Mouse (Mus musculus) intestine, postnatal 0 days (tissue): Measurements from ENCODE around the gene Adamts4. TPM values are rescaled to one million over a fixed set of nuclear protein-coding genes. Genes with fewer than 3 reads are reported as not detected.

Experiments used
- ATAC-seq: fragments of 200-750 bp; cut with Nextera tagmentation; 2 replicates; pipeline ENCODE4 v1.8.0; 2017; ENCODE audit warnings: mild to moderate bottlenecking, moderate TSS enrichment, moderate library complexity
- H3K27ac ChIP-seq: fragments of 300-500 bp; sonication (generic); 2 replicates; pipeline ENCODE4 v1.5.1; 2014; ENCODE audit warnings: mild to moderate bottlenecking, low read depth, low read length, moderate library complexity
- H3K27me3 ChIP-seq: fragments of 300-500 bp; sonication (generic); replicated peaks from 2 replicates; pipeline ENCODE4 v1.6.1; 2014; ENCODE audit warnings: low read length, mixed read lengths; ENCODE audit not compliant: control insufficient read depth, insufficient read depth
- H3K36me3 ChIP-seq: fragments of 300-500 bp; sonication (generic); 2 replicates; pipeline ENCODE4 v1.6.1; 2014; ENCODE audit warnings: mild to moderate bottlenecking, moderate library complexity; ENCODE audit not compliant: control insufficient read depth, insufficient read depth
- H3K4me1 ChIP-seq: fragments of 300-500 bp; sonication (generic); replicated peaks from 2 replicates; pipeline ENCODE4 v1.6.1; 2014; ENCODE audit warnings: antibody characterized with exemption, low read length, mixed read lengths; ENCODE audit not compliant: control insufficient read depth, insufficient read depth
- H3K4me2 ChIP-seq: fragments of 300-500 bp; sonication (generic); replicated peaks from 2 replicates; pipeline ENCODE4 v1.6.1; 2014; ENCODE audit warnings: low read depth, mild to moderate bottlenecking, moderate library complexity
- H3K4me3 ChIP-seq: fragments of 300-500 bp; sonication (generic); 2 replicates; pipeline ENCODE4 v1.5.1; 2014; ENCODE audit warnings: low read depth, low read length
- H3K9ac ChIP-seq: fragments of 300-500 bp; sonication (generic); 2 replicates; pipeline ENCODE4 v1.6.1; 2014; ENCODE audit warnings: mild to moderate bottlenecking, low read depth, low read length
- H3K9me3 ChIP-seq: fragments of 300-500 bp; sonication (generic); 2 replicates; pipeline ENCODE4 v1.6.1; 2016; ENCODE audit warnings: mixed run types; ENCODE audit not compliant: control insufficient read depth
- CTCF ChIP-seq: sonication (generic); IDR thresholded peaks from 2 replicates; pipeline ENCODE4 v1.5.1; 2016; ENCODE audit warnings: low read depth, mild to moderate bottlenecking, control low read depth, antibody characterized with exemption, moderate library complexity
- WGBS: fragments of 180-500 bp; shearing (Covaris S2); extraction: QIAGEN DNeasy Blood & Tissue Kit; methylation state at CpG from one replicate; pipeline ENCODE4 v1.1.7; 2014; 5-methylcytosine and 5-hydroxymethylcytosine counted together
- polyA plus RNA-seq: library from polyadenylated mRNA; unstranded; fragments of >200 nt; fragmentation: Nextera tagmentation; extraction: Ambion mirVana; gene quantifications from 2 replicates; pipeline ENCODE4 v1.2.1, GENCODE M21; 2015

Gene Adamts4
- polyA plus RNA-seq, 1 experiment from 2014 or later = 2.0 TPM

DNA sequence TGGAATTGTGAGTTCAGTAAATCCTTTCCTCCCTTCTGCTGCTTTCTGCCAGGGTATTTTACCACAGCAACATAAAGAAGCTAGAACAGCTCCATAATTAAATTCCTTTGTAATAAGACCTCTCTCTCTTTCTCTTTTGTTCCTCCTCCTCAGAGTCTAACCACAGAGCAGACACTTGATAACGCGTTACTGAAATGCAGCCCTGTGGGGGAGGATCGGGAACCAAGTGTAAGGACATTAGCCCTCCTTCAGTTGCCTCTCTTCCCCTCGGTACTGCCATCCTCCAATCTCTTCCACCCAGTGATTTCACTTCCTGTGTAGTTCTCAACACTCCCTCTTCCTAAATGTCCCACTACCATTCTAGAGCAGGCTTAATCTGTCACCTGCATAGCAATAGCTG lies 40.8 kb upstream of the Adamts4 start:
- Histone ChIP-seq H3K27ac (no peak overlapping the region), H3K4me1 (0 out of 2 replicates have a peak, but pooled peaks cover under 1% of the 10 kb centered on the region), H3K27me3 (no peaks in the 10 kb centered on the region), H3K36me3 (no peaks in the 10 kb centered on the region), H3K9ac (no peak overlapping the region), H3K4me2 (no peak overlapping the region), H3K9me3 (no peaks in the 10 kb centered on the region), H3K4me3 (no peak overlapping the region)
- ATAC-seq = no peak
- 40% methylated on average over 4 of the region's 4 CpGs for WGBS
- TF ChIP-seq CTCF = no peak

DNA sequence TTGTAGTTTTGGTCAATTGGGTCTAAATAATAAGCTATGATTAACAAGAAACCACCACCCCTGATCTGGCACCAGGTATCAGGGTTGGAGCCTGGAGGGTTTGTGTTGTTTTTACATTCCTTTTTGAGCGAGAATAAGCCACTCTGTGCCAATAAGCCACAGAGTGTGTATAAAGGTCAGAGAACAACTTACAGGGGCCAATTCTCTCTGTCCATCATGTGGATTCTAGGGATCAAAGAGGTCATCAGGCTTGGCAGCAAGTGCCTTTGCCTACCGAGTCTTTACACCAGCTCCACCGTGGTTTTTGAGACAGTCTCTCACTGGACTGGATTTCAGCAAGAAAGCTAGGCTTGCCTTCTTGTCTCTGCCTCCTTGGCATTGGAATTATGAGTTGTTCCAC lies 37.4 kb upstream of the Adamts4 start:
- H3K36me3 ChIP-seq = peaks cover 9% of the 10 kb centered on the region; the same call in 1 of the 2 replicates
- no peak overlapping the region for H3K4me3 ChIP-seq
- no peak overlapping the region for H3K4me2 ChIP-seq
- H3K9me3 ChIP-seq = no peaks in the 10 kb centered on the region
- no peak for ATAC-seq
- H3K27ac ChIP-seq = no peak overlapping the region
- TF ChIP-seq CTCF = no peak
- H3K4me1 ChIP-seq = peaks cover 2% of the 10 kb centered on the region; the same call in 1 of the 2 replicates
- H3K27me3 ChIP-seq = no peaks in the 10 kb centered on the region
- WGBS = 54% methylated on average over 3 of the region's 3 CpGs
- H3K9ac ChIP-seq = no peak overlapping the region

GRCm38 (mm10) chr1:171213801-171214496 lies 36.3 kb upstream of the Adamts4 start, which contains the start of gene Nr1i3:
Nr1i3 (plus strand) TSS chr1:171213970.
- Histone ChIP-seq H3K27ac (peak within 1 kb of the TSS; percentile 92), H3K9me3 (no peaks in the 10 kb centered on the region), H3K9ac (peak within 1 kb of the TSS; percentile 48), H3K4me2 (peak within 1 kb of the TSS; percentile 60), H3K4me3 (peak within 1 kb of the TSS; percentile 32), H3K4me1 (peaks cover 2% of the 10 kb centered on the region; the same call in 1 of the 2 replicates), H3K36me3 (peaks cover 17% of the 10 kb centered on the region), H3K27me3 (no peaks in the 10 kb centered on the region)
- WGBS = 46% methylated on average over 10 of the region's 10 CpGs
- TF ChIP-seq CTCF = no peak
- ATAC-seq = peak; percentile 98

- no peak overlapping the region for H3K9ac ChIP-seq
- no peaks in the 10 kb centered on the region for H3K27me3 ChIP-seq
- 57% methylated on average over 18 of the region's 18 CpGs for WGBS
- peaks cover 7% of the 10 kb centered on the region for H3K4me1 ChIP-seq
- H3K27ac ChIP-seq = 0 out of 2 replicates have a peak overlapping the region, but pooled peaks have one; percentile 60
- no peak overlapping the region for H3K4me3 ChIP-seq
- peak; percentile 35 for ATAC-seq
- H3K4me2 ChIP-seq = peak overlapping the region; percentile 13; the same call in 1 of the 2 replicates
- H3K36me3 ChIP-seq = peaks cover 33% of the 10 kb centered on the region
- no peak for TF ChIP-seq CTCF
- H3K9me3 ChIP-seq = no peaks in the 10 kb centered on the region
Measured at GRCm38 (mm10) chr1:171216241-171216955, 33.8 kb upstream of the Adamts4 start.

- H3K27me3 ChIP-seq = no peaks in the 10 kb centered on the region
- peak overlapping the region; percentile 85 for H3K4me2 ChIP-seq
- 0 out of 2 replicates have a peak, but pooled peaks have one; percentile 19 for ATAC-seq
- 8% methylated on average over 10 of the region's 10 CpGs for WGBS
- H3K9me3 ChIP-seq = no peaks in the 10 kb centered on the region
- H3K27ac ChIP-seq = no peak overlapping the region
- H3K9ac ChIP-seq = no peak overlapping the region
- H3K36me3 ChIP-seq = peaks cover 33% of the 10 kb centered on the region
- H3K4me3 ChIP-seq = no peak overlapping the region
- TF ChIP-seq CTCF = peak; percentile 93
- peaks cover 10% of the 10 kb centered on the region for H3K4me1 ChIP-seq
Measured at GRCm38 (mm10) chr1:171220871-171221270, 29.4 kb upstream of the Adamts4 start.
